Mouse (Mus musculus): ENCODE results near the gene Ipo5.

GRCm38 (mm10) chr14:120968723-120969122 lies 57.7 kb downstream of the Ipo5 start:
- TF ChIP-seq CTCF (IDR thresholded peaks at IDR 0.05; ENCODE audit: borderline replicate concordance, insufficient read depth, low read length) (no peak), POLR2A (IDR thresholded peaks at IDR 0.05; ENCODE audit: low read depth, low read length) (no peak)

Data from embryonic fibroblast, embryonic 13.5 days (primary cell).